Mouse (Mus musculus) right cerebral cortex, postnatal 14 days (tissue): ENCODE measurements around the gene Vac14.
A peak's percentile ranks its signal among the peaks of the same experiment; 100 is the strongest.
"Not testable (repeated sequence)": the region's sequence is repeated elsewhere in the genome, so short reads cannot be mapped to it uniquely, and the experiment has no call there.

Experiments used
- DNase-seq: peaks from one replicate; pipeline ENCODE4 v3.0.0; 2022

Gene Vac14

GRCm38 (mm10) chr8:110649286-110649685, 30.9 kb downstream of the Vac14 start:
- no peak for DNase-seq

GRCm38 (mm10) chr8:110650838-110651237, 32.5 kb downstream of the Vac14 start:
- peak; percentile 49 for DNase-seq

GRCm38 (mm10) chr8:110651847-110652246, 33.5 kb downstream of the Vac14 start:
- DNase-seq, result no peak

GRCm38 (mm10) chr8:110654075-110655060, 36.0 kb downstream of the Vac14 start:
- no peak for DNase-seq

- no peak for DNase-seq
Observed at GRCm38 (mm10) chr8:110655827-110656226, 37.4 kb downstream of the Vac14 start.

GRCm38 (mm10) chr8:110657661-110658060, 39.3 kb downstream of the Vac14 start:
- no peak for DNase-seq

- DNase-seq, result no peak
Observed at GRCm38 (mm10) chr8:110660121-110660520, 41.7 kb downstream of the Vac14 start.

- DNase-seq, result no peak
Observed at GRCm38 (mm10) chr8:110662545-110662944, 44.2 kb downstream of the Vac14 start.

- no peak for DNase-seq
Observed at GRCm38 (mm10) chr8:110663015-110663742, 44.8 kb downstream of the Vac14 start.

GRCm38 (mm10) chr8:110664202-110664896, 46.0 kb downstream of the Vac14 start:
- DNase-seq, result peak; percentile 53

- DNase-seq, result no peak
Observed at GRCm38 (mm10) chr8:110665000-110665399, 46.6 kb downstream of the Vac14 start.

GRCm38 (mm10) chr8:110667590-110668177, 49.3 kb downstream of the Vac14 start:
- DNase-seq, result not testable (repeated sequence)

GRCm38 (mm10) chr8:110669932-110670628, 51.7 kb downstream of the Vac14 start:
- no peak for DNase-seq

- peak; percentile 60 for DNase-seq
Observed at GRCm38 (mm10) chr8:110671309-110671708, 52.9 kb downstream of the Vac14 start.

- DNase-seq, result no peak
Observed at GRCm38 (mm10) chr8:110672133-110672532, 53.7 kb downstream of the Vac14 start.

GRCm38 (mm10) chr8:110673168-110673567, 54.8 kb downstream of the Vac14 start:
- DNase-seq, result no peak

- no peak for DNase-seq
Observed at GRCm38 (mm10) chr8:110674589-110674988, 56.2 kb downstream of the Vac14 start.

GRCm38 (mm10) chr8:110676702-110677101, 58.3 kb downstream of the Vac14 start:
- DNase-seq, result no peak

- DNase-seq, result no peak
Observed at GRCm38 (mm10) chr8:110677174-110677660, 58.8 kb downstream of the Vac14 start.

- no peak for DNase-seq
Observed at GRCm38 (mm10) chr8:110678989-110679388, 60.6 kb downstream of the Vac14 start.

GRCm38 (mm10) chr8:110687726-110688125, 69.3 kb downstream of the Vac14 start:
- DNase-seq, result no peak

- no peak for DNase-seq
Observed at GRCm38 (mm10) chr8:110689961-110690360, 71.6 kb downstream of the Vac14 start.
